Mouse (Mus musculus): Measurements from ENCODE around the gene Cryba2.

The Cryba2 gene

GRCm38 (mm10) chr1:74851001-74851775, 41.8 kb downstream of the Cryba2 start:
- no peak for DNase-seq (ENCODE audit: extremely low read depth, low read depth, low spot score)

DNA sequence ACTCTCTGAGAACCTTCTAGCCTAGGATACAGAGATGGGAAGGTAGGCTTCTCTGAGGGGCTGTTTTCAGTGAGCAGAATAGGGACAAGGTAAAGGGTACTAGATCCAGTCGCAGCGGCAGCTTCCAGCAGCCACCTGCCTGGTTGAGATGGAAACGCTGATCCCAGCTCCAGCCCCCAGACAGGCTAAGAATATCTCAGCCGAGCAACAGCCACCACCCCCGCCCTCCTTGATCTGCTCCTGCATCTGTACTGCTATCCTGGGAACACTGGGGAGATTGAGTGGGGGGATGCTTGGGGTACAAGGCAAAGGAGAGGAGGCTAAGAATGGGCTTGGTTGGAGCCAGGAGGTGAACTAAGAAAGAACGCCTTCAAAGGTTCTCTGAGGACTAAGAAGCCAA, 42.7 kb downstream of the Cryba2 start:
- no peak for DNase-seq (ENCODE audit: extremely low read depth, low read depth, low spot score)

DNA sequence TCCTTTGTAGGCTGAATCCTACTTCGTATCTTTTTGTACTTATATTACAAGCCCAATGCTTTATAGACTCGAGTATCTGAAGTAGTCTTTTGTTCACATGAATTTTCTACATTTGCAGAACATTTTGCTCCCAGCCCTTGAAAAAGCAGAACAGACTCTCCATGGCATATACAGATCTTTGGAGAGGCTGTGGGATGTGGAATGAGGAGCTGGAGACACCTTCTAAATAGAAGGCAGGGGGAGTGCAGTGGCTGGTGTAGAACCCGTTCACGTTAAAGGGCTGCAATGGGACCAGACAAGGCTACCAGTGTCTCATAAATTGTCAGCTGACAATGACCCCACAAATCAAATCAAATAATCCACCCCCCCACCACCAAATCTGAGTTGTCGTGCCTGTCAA, 44.0 kb downstream of the Cryba2 start:
- no peak for DNase-seq (ENCODE audit: extremely low read depth, low read depth, low spot score)

GRCm38 (mm10) chr1:74846341-74846740, 46.6 kb downstream of the Cryba2 start:
- DNase-seq (ENCODE audit: extremely low read depth, low read depth, low spot score), result no peak

GRCm38 (mm10) chr1:74843090-74843489, 49.9 kb downstream of the Cryba2 start:
- no peak for DNase-seq (ENCODE audit: extremely low read depth, low read depth, low spot score)

All from fat pad, adult 2 months (tissue).